Mouse (Mus musculus): ENCODE measurements around the gene Obp2b. TPM values are rescaled to one million over a fixed set of nuclear protein-coding genes. Genes with fewer than 3 reads are reported as not detected.
"Not testable (repeated sequence)": the region's sequence is repeated elsewhere in the genome, so short reads cannot be mapped to it uniquely, and the experiment has no call there.

Obp2b gene
- polyA plus RNA-seq, 1 experiment from 2014 or later, result not detected

GRCm38 (mm10) chr2:25709056-25709455 is 27.8 kb upstream of the Obp2b start:
- not testable (repeated sequence) for H3K4me1 ChIP-seq (ENCODE audit: control insufficient read depth, insufficient read depth, low read length); H3K27ac ChIP-seq (ENCODE audit: low read depth, low read length); H3K4me2 ChIP-seq (ENCODE audit: low read depth); H3K27me3 ChIP-seq (ENCODE audit: control insufficient read depth, insufficient read depth, low read length); ATAC-seq (ENCODE audit: insufficient read depth, low FRiP score, low TSS enrichment); DNase-seq (ENCODE audit: low spot score); H3K9me3 ChIP-seq (ENCODE audit: control insufficient read depth, low read length); H3K9ac ChIP-seq (ENCODE audit: low read length); H3K4me3 ChIP-seq (ENCODE audit: low read depth, low read length); H3K36me3 ChIP-seq (ENCODE audit: control insufficient read depth, insufficient read depth, low read length)
- WGBS, result 94% methylated on average over 1 of the region's 1 CpGs

GRCm38 (mm10) chr2:25709791-25710190 is 27.0 kb upstream of the Obp2b start:
- H3K36me3 ChIP-seq (ENCODE audit: control insufficient read depth, insufficient read depth, low read length); H3K4me1 ChIP-seq (ENCODE audit: control insufficient read depth, insufficient read depth, low read length); ATAC-seq (ENCODE audit: insufficient read depth, low FRiP score, low TSS enrichment); H3K9ac ChIP-seq (ENCODE audit: low read length); H3K9me3 ChIP-seq (ENCODE audit: control insufficient read depth, low read length); H3K4me3 ChIP-seq (ENCODE audit: low read depth, low read length); H3K27ac ChIP-seq (ENCODE audit: low read depth, low read length); DNase-seq (ENCODE audit: low spot score); H3K27me3 ChIP-seq (ENCODE audit: control insufficient read depth, insufficient read depth, low read length); H3K4me2 ChIP-seq (ENCODE audit: low read depth): not testable (repeated sequence)
- WGBS, result 81% methylated on average over 2 of the region's 2 CpGs

- H3K4me2 ChIP-seq (ENCODE audit: low read depth); H3K9ac ChIP-seq (ENCODE audit: low read length); ATAC-seq (ENCODE audit: insufficient read depth, low FRiP score, low TSS enrichment); H3K27me3 ChIP-seq (ENCODE audit: control insufficient read depth, insufficient read depth, low read length); H3K4me1 ChIP-seq (ENCODE audit: control insufficient read depth, insufficient read depth, low read length); H3K9me3 ChIP-seq (ENCODE audit: control insufficient read depth, low read length); H3K36me3 ChIP-seq (ENCODE audit: control insufficient read depth, insufficient read depth, low read length); H3K4me3 ChIP-seq (ENCODE audit: low read depth, low read length); H3K27ac ChIP-seq (ENCODE audit: low read depth, low read length); DNase-seq (ENCODE audit: low spot score): not testable (repeated sequence)
- WGBS, result 9% methylated on average over 3 of the region's 3 CpGs
Measured at GRCm38 (mm10) chr2:25711641-25712040, 25.2 kb upstream of the Obp2b start.

- H3K4me1 ChIP-seq (ENCODE audit: control insufficient read depth, insufficient read depth, low read length), result no peaks in the 10 kb centered on the region
- H3K27me3 ChIP-seq (ENCODE audit: control insufficient read depth, insufficient read depth, low read length), result no peaks in the 10 kb centered on the region
- H3K4me3 ChIP-seq (ENCODE audit: low read depth, low read length), result no peak overlapping the region
- no peak for DNase-seq (ENCODE audit: low spot score)
- no peaks in the 10 kb centered on the region for H3K36me3 ChIP-seq (ENCODE audit: control insufficient read depth, insufficient read depth, low read length)
- H3K9me3 ChIP-seq (ENCODE audit: control insufficient read depth, low read length), result no peaks in the 10 kb centered on the region
- H3K27ac ChIP-seq (ENCODE audit: low read depth, low read length), result no peak overlapping the region
- no peak overlapping the region for H3K4me2 ChIP-seq (ENCODE audit: low read depth)
- H3K9ac ChIP-seq (ENCODE audit: low read length), result no peak overlapping the region
- no peak for ATAC-seq (ENCODE audit: insufficient read depth, low FRiP score, low TSS enrichment)
Measured at GRCm38 (mm10) chr2:25717222-25717621, 19.6 kb upstream of the Obp2b start.

GRCm38 (mm10) chr2:25733199-25733930 is 3.4 kb upstream of the Obp2b start:
- H3K9ac ChIP-seq (ENCODE audit: low read length), result no peak overlapping the region
- H3K4me2 ChIP-seq (ENCODE audit: low read depth), result no peak overlapping the region
- WGBS, result 70% methylated on average over 2 of the region's 2 CpGs
- no peaks in the 10 kb centered on the region for H3K9me3 ChIP-seq (ENCODE audit: control insufficient read depth, low read length)
- no peak overlapping the region for H3K4me3 ChIP-seq (ENCODE audit: low read depth, low read length)
- no peaks in the 10 kb centered on the region for H3K4me1 ChIP-seq (ENCODE audit: control insufficient read depth, insufficient read depth, low read length)
- H3K27ac ChIP-seq (ENCODE audit: low read depth, low read length), result no peak overlapping the region
- ATAC-seq (ENCODE audit: insufficient read depth, low FRiP score, low TSS enrichment) (no peak), DNase-seq (ENCODE audit: low spot score) (no peak)
- H3K36me3 ChIP-seq (ENCODE audit: control insufficient read depth, insufficient read depth, low read length), result no peaks in the 10 kb centered on the region
- H3K27me3 ChIP-seq (ENCODE audit: control insufficient read depth, insufficient read depth, low read length), result no peaks in the 10 kb centered on the region

- WGBS, result 71% methylated on average over 1 of the region's 1 CpGs
- no peak for ATAC-seq (ENCODE audit: insufficient read depth, low FRiP score, low TSS enrichment)
- no peak for DNase-seq (ENCODE audit: low spot score)
Measured at GRCm38 (mm10) chr2:25741671-25742070, 4.9 kb downstream of the Obp2b start.

GRCm38 (mm10) chr2:25754201-25754600 is 17.4 kb downstream of the Obp2b start:
- H3K27ac ChIP-seq (ENCODE audit: low read depth, low read length), result no peak overlapping the region
- no peak for DNase-seq (ENCODE audit: low spot score)
- no peaks in the 10 kb centered on the region for H3K4me1 ChIP-seq (ENCODE audit: control insufficient read depth, insufficient read depth, low read length)
- WGBS, result 100% methylated on average over 1 of the region's 1 CpGs
- no peaks in the 10 kb centered on the region for H3K36me3 ChIP-seq (ENCODE audit: control insufficient read depth, insufficient read depth, low read length)
- ATAC-seq (ENCODE audit: insufficient read depth, low FRiP score, low TSS enrichment), result no peak
- no peaks in the 10 kb centered on the region for H3K27me3 ChIP-seq (ENCODE audit: control insufficient read depth, insufficient read depth, low read length)
- H3K9me3 ChIP-seq (ENCODE audit: control insufficient read depth, low read length), result no peaks in the 10 kb centered on the region
- no peak overlapping the region for H3K4me3 ChIP-seq (ENCODE audit: low read depth, low read length)
- H3K4me2 ChIP-seq (ENCODE audit: low read depth), result no peak overlapping the region
- no peak overlapping the region for H3K9ac ChIP-seq (ENCODE audit: low read length)

More at GRCm38 (mm10) chr2:25741671-25742070, 4.9 kb downstream of the Obp2b start:
- Histone ChIP-seq H3K27me3 (ENCODE audit: control insufficient read depth, insufficient read depth, low read length) (no peaks in the 10 kb centered on the region), H3K9ac (ENCODE audit: low read length) (no peak overlapping the region), H3K9me3 (ENCODE audit: control insufficient read depth, low read length) (no peaks in the 10 kb centered on the region), H3K4me2 (ENCODE audit: low read depth) (no peak overlapping the region), H3K4me3 (ENCODE audit: low read depth, low read length) (no peak overlapping the region), H3K36me3 (ENCODE audit: control insufficient read depth, insufficient read depth, low read length) (no peaks in the 10 kb centered on the region), H3K27ac (ENCODE audit: low read depth, low read length) (no peak overlapping the region), H3K4me1 (ENCODE audit: control insufficient read depth, insufficient read depth, low read length) (no peaks in the 10 kb centered on the region)

- Histone ChIP-seq H3K27me3 (ENCODE audit: control insufficient read depth, insufficient read depth, low read length) (no peaks in the 10 kb centered on the region), H3K4me1 (ENCODE audit: control insufficient read depth, insufficient read depth, low read length) (no peaks in the 10 kb centered on the region)
- 53% methylated on average over 4 of the region's 4 CpGs for WGBS
Measured at GRCm38 (mm10) chr2:25758064-25758625, 21.3 kb downstream of the Obp2b start.

GRCm38 (mm10) chr2:25765269-25765668 is 28.5 kb downstream of the Obp2b start, which contains the start of gene Lcn3:
Lcn3 (plus strand) TSS chr2:25765569.
- Histone ChIP-seq H3K9me3 (ENCODE audit: control insufficient read depth, low read length) (no peaks in the 10 kb centered on the region), H3K4me1 (ENCODE audit: control insufficient read depth, insufficient read depth, low read length) (no peaks in the 10 kb centered on the region), H3K27ac (ENCODE audit: low read depth, low read length) (no peak within 1 kb of the TSS), H3K9ac (ENCODE audit: low read length) (no peak within 1 kb of the TSS), H3K4me2 (ENCODE audit: low read depth) (no peak within 1 kb of the TSS), H3K27me3 (ENCODE audit: control insufficient read depth, insufficient read depth, low read length) (no peaks in the 10 kb centered on the region), H3K4me3 (ENCODE audit: low read depth, low read length) (no peak within 1 kb of the TSS), H3K36me3 (ENCODE audit: control insufficient read depth, insufficient read depth, low read length) (no peaks in the 10 kb centered on the region)
- DNase-seq (ENCODE audit: low spot score) (no peak), ATAC-seq (ENCODE audit: insufficient read depth, low FRiP score, low TSS enrichment) (no peak)
- WGBS, result 39% methylated on average over 2 of the region's 2 CpGs

More at GRCm38 (mm10) chr2:25758064-25758625, 21.3 kb downstream of the Obp2b start:
- Histone ChIP-seq H3K9me3 (ENCODE audit: control insufficient read depth, low read length) (no peaks in the 10 kb centered on the region), H3K27ac (ENCODE audit: low read depth, low read length) (no peak overlapping the region), H3K36me3 (ENCODE audit: control insufficient read depth, insufficient read depth, low read length) (no peaks in the 10 kb centered on the region), H3K4me2 (ENCODE audit: low read depth) (no peak overlapping the region), H3K9ac (ENCODE audit: low read length) (no peak overlapping the region), H3K4me3 (ENCODE audit: low read depth, low read length) (no peak overlapping the region)
- ATAC-seq (ENCODE audit: insufficient read depth, low FRiP score, low TSS enrichment) (no peak), DNase-seq (ENCODE audit: low spot score) (no peak)

Measured in neural tube, embryonic 11.5 days (tissue).